Mouse (Mus musculus): ENCODE results near the gene Fhad1.

- no peak for TF ChIP-seq CTCF (IDR thresholded peaks at IDR 0.05; ENCODE audit: low read depth)
- no peak for TF ChIP-seq EP300 (optimal IDR thresholded peaks at IDR 0.05)
Observed at GRCm38 (mm10) chr4:141914040-141914439, 100.8 kb downstream of the Fhad1 start.

Measured in stomach, postnatal 0 days (tissue).